Mouse (Mus musculus) cerebellum, postnatal 36 days (tissue): ENCODE measurements around the gene Pdzd9.

Experiments used
- DNase-seq, 2 experiments: peaks; one replicate each; pipeline ENCODE4 v3.0.0; 2021 to 2022; ENCODE audit warnings: mixed read lengths in 2 of 2

Gene Pdzd9

DNA sequence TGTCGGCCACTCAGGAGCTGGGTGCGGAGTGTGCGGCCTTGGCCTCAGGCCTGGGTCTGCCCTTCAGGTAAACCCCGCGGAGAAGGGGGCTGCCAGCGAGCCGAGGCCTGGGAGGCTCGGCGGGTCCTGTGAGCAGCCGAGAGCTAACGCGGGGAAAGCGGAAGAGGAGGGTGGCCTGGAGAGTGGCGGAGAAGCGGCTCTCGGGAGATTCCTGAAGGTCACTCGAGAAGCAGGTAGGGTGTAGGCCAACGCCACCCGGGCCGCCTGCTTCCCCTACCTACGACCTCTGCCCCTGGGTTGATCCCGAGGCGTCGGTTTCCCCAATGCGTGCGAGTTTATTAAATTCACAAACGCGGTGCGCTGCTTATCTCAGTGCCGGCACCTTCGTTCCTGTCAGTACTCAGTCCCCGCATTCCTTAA, 34.8 kb downstream of the Pdzd9 start:
- DNase-seq, result no peak

GRCm38 (mm10) chr7:120634711-120635361, 35.3 kb downstream of the Pdzd9 start, which contains the start of gene Uqcrc2:
Gene Uqcrc2, plus strand, starts transcription at chr7:120635176.
- DNase-seq, result peak; percentile 87 to 88

- DNase-seq, result no peak
These were observed 35.8 kb downstream of the Pdzd9 start for GRCm38 (mm10) chr7:120634301-120634700.

DNA sequence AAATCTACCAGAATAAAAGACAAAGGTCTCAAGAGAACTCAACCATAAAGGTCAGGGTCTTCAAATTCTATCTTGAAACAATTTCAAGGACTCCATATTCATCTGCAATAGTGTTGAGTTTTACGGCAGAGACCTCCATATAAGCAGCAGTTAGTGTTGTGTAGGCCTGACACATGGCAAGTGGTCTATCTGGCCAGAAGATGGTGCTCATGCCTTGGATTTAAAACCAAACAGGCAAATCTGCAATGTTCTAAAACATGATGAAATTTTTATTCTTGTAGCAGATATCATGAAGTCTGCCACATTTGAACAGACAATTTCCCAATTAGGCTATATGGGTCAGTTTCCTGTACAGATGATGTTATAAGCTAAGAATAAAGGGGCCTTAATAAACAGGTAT, 37.6 kb downstream of the Pdzd9 start:
- DNase-seq, result no peak

GRCm38 (mm10) chr7:120620841-120621240, 49.3 kb downstream of the Pdzd9 start:
- no peak for DNase-seq

DNA sequence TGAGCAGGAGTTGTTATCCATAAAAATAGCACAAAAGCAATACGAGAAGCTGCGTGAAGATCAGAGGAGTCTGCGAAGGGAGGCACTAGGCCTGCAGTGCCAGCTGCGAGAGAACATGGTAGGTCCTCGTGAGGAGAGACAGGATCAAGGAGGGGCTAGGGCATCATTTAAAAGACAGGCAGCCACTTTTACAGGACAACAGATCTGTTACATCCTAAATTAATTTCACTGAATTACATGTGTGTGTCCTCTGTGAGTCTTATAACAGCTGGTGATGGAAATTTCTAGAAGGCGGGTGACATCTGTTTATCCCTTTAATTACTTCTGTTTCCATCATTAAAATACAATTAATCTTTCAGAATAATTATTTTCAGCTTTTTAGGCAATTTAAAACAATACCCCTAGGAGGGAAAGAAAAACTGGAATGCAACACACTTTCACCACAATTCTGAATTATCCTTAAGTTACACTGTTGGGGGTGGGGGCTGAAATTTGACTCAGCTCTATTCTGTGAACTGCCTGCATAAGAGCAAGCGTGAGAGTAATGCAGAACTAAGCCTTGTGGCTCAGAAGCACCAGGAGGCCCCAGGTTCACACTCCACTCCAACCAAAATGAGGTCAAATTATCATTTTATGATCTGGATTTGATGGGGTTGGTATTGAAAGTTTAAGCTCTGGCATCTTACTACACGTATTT, 49.9 kb downstream of the Pdzd9 start:
- no peak for DNase-seq
